In genomic region chr6:126740211-126741142, GRCm38 (mm10) we compare ENCODE assay signal across 9 mouse cellular contexts. TPM values are rescaled to one million over a fixed set of nuclear protein-coding genes. Genes with fewer than 3 reads are reported as not detected.
A peak's percentile ranks its signal among the peaks of the same experiment; 100 is the strongest.
DNase-seq lines count a peak whose midpoint lies in the region; ATAC-seq lines count a peak whose summit lies in the region.
"Had no signal": no experiment of that assay in that cellular context is flagged by ENCODE, and none has a peak within 500 bp of the region (broad histone marks: within the 10 kb centered on the region; RNA-seq: fewer than 3 reads in every experiment).

Kcna6 (minus strand) TSS chr6:126740674.

- ATAC-seq in hindbrain, embryonic 13.5 days (ENCODE audit: low FRiP score): peak; percentile 96
- peak; percentile 90 for ATAC-seq in limb, embryonic 12.5 days (ENCODE audit: insufficient number of reproducible peaks, insufficient read depth, low FRiP score, low TSS enrichment, low read depth)

- 3% methylated on average over 36 of the region's 36 CpGs for WGBS in embryonic facial prominence, embryonic 10.5 days
- 3% methylated on average over 34 of the region's 36 CpGs for WGBS in hindbrain, embryonic 13.5 days
- WGBS in limb, embryonic 12.5 days: 3% methylated on average over 36 of the region's 36 CpGs

- H3K27me3 ChIP-seq in embryonic facial prominence, embryonic 10.5 days (replicated peaks; ENCODE audit: low read depth, poor library complexity, severe bottlenecking): peaks cover 61% of the 10 kb centered on the region
- H3K27me3 ChIP-seq in hindbrain, embryonic 13.5 days: peaks cover 50% of the 10 kb centered on the region
- peaks cover 27% of the 10 kb centered on the region for H3K27me3 ChIP-seq in limb, embryonic 12.5 days

- peak; percentile 45 for DNase-seq in layer of hippocampus, adult 11-12 months (ENCODE audit: low spot score)
- DNase-seq in layer of hippocampus, adult 9-10 months (ENCODE audit: low spot score): no peak
- DNase-seq in embryonic facial prominence, embryonic 10.5 days (ENCODE audit: low spot score): peak; percentile 84
- DNase-seq in retina, postnatal 1 day: peak; percentile 76
- no peak for DNase-seq in ovary, postnatal 10 days (ENCODE audit: low spot score)
- DNase-seq in adrenal gland, adult 18-20 months (ENCODE audit: low spot score in 2 of 2): no peak

- H3K9me3 ChIP-seq in embryonic facial prominence, embryonic 10.5 days: 0 out of 2 replicates have a peak, but pooled peaks cover 2% of the 10 kb centered on the region
- no peaks in the 10 kb centered on the region for H3K9me3 ChIP-seq in hindbrain, embryonic 13.5 days
- no peaks in the 10 kb centered on the region for H3K9me3 ChIP-seq in limb, embryonic 12.5 days

- H3K4me1 ChIP-seq in embryonic facial prominence, embryonic 10.5 days: peaks cover 32% of the 10 kb centered on the region
- H3K4me1 ChIP-seq in hindbrain, embryonic 13.5 days (replicated peaks): peaks cover 35% of the 10 kb centered on the region
- peaks cover 8% of the 10 kb centered on the region for H3K4me1 ChIP-seq in limb, embryonic 12.5 days (replicated peaks)

- peaks cover 11% of the 10 kb centered on the region; the same call in 1 of the 2 replicates for H3K36me3 ChIP-seq in embryonic facial prominence, embryonic 10.5 days (replicated peaks)
- H3K36me3 ChIP-seq in hindbrain, embryonic 13.5 days: no peaks in the 10 kb centered on the region
- H3K36me3 ChIP-seq in limb, embryonic 12.5 days: no peaks in the 10 kb centered on the region; the same call in 1 of the 2 replicates

- peak within 1 kb of the TSS; percentile 75 for H3K9ac ChIP-seq in hindbrain, embryonic 13.5 days
- H3K9ac ChIP-seq in limb, embryonic 12.5 days (replicated peaks): peak within 1 kb of the TSS; percentile 72

- peak within 1 kb of the TSS; percentile 74 for H3K4me3 ChIP-seq in embryonic facial prominence, embryonic 10.5 days
- peak within 1 kb of the TSS; percentile 58 for H3K4me3 ChIP-seq in hindbrain, embryonic 13.5 days
- peak within 1 kb of the TSS; percentile 62 for H3K4me3 ChIP-seq in limb, embryonic 12.5 days (replicated peaks)

- peak within 1 kb of the TSS; percentile 84 for H3K4me2 ChIP-seq in hindbrain, embryonic 13.5 days
- peak within 1 kb of the TSS; percentile 98 for H3K4me2 ChIP-seq in limb, embryonic 12.5 days

- peak within 1 kb of the TSS; percentile 80 for H3K27ac ChIP-seq in embryonic facial prominence, embryonic 10.5 days (replicated peaks)
- peak within 1 kb of the TSS; percentile 72 for H3K27ac ChIP-seq in hindbrain, embryonic 13.5 days
- H3K27ac ChIP-seq in limb, embryonic 12.5 days: peak within 1 kb of the TSS; percentile 78

RNA-seq across cellular contexts. Expression of gene Kcna6, which starts in this region (rescaled TPM):
- 6.7 and 8.1 TPM in 2 replicates for polyA plus RNA-seq in embryonic facial prominence, embryonic 10.5 days (2016; fragmentation: Nextera tagmentation; extraction: Ambion mirVana)
- polyA plus RNA-seq in hindbrain, embryonic 13.5 days (2015; fragmentation: Nextera tagmentation; extraction: Ambion mirVana): 9.7 and 10.2 TPM in 2 replicates
- polyA plus RNA-seq in limb, embryonic 12.5 days (2016; fragmentation: Nextera tagmentation; extraction: Ambion mirVana): 8.7 and 9.8 TPM in 2 replicates
- total RNA-seq in adrenal gland, adult 18-20 months (2021): 1 to 10 TPM in 1 of 2 experiments, under 1 TPM in 1; 0.46 to 1.3 TPM
- total RNA-seq: common myeloid progenitor, adult 5-6 weeks had no signal

Comparison
In these comparisons a context has a peak if more than half of its experiments do, and no peak if none do; other contexts are left out.
1. DNase-seq: peak in layer of hippocampus, adult 11-12 months (single experiment), embryonic facial prominence, embryonic 10.5 days (single experiment) and retina, postnatal 1 day (single experiment); none in layer of hippocampus, adult 9-10 months (single experiment), ovary, postnatal 10 days (single experiment) and adrenal gland, adult 18-20 months (0 of 2).
2. Peak in every context shown above with its lines, with median percentiles within 50 percentile points of each other: H3K27ac ChIP-seq and H3K4me3 ChIP-seq.